Mouse (Mus musculus) embryonic facial prominence, embryonic 10.5 days (tissue): Measurements from ENCODE around the gene Cyp4f14. TPM values are rescaled to one million over a fixed set of nuclear protein-coding genes. Genes with fewer than 3 reads are reported as not detected.
A peak's percentile ranks its signal among the peaks of the same experiment; 100 is the strongest.
"Not testable (repeated sequence)": the region's sequence is repeated elsewhere in the genome, so short reads cannot be mapped to it uniquely, and the experiment has no call there.

Experiments
- DNase-seq: peaks from one replicate; pipeline ENCODE4 v3.0.0-alpha.2; 2017; ENCODE audit warnings: low spot score
- H3K27ac ChIP-seq: fragments of 300-500 bp; sonication (generic); replicated peaks from 2 replicates; pipeline ENCODE4 v1.5.1; 2016; ENCODE audit warnings: mild to moderate bottlenecking
- H3K27me3 ChIP-seq: fragments of 300-500 bp; sonication (generic); replicated peaks from 2 replicates; pipeline ENCODE4 v1.6.1; 2016; ENCODE audit warnings: low read depth, mild to moderate bottlenecking; ENCODE audit not compliant: poor library complexity, severe bottlenecking
- H3K36me3 ChIP-seq: fragments of 300-500 bp; sonication (generic); replicated peaks from 2 replicates; pipeline ENCODE4 v1.6.1; 2016; ENCODE audit warnings: mild to moderate bottlenecking, moderate library complexity
- H3K4me1 ChIP-seq: fragments of 300-500 bp; sonication (generic); 2 replicates; pipeline ENCODE4 v1.6.1; 2016
- H3K4me3 ChIP-seq: fragments of 300-500 bp; sonication (generic); 2 replicates; pipeline ENCODE4 v1.5.1; 2016; ENCODE audit warnings: mild to moderate bottlenecking, moderate library complexity
- H3K9me3 ChIP-seq: fragments of 300-500 bp; sonication (generic); 2 replicates; pipeline ENCODE4 v1.6.1; 2016; ENCODE audit warnings: mild to moderate bottlenecking
- WGBS: fragments of 180-500 bp; shearing (Covaris S2); methylation state at CpG from one replicate; pipeline ENCODE4 v1.1.7; 2016; 5-methylcytosine and 5-hydroxymethylcytosine counted together
- polyA plus RNA-seq: library from polyadenylated mRNA; unstranded; fragments of >200 nt; fragmentation: Nextera tagmentation; extraction: Ambion mirVana; gene quantifications from 2 replicates; pipeline ENCODE4 v1.2.1, GENCODE M21; 2016

The Cyp4f14 gene
- polyA plus RNA-seq, 1 experiment from 2014 or later = not detected

- DNase-seq = no peak
- Histone ChIP-seq H3K36me3 (peaks cover 32% of the 10 kb centered on the region), H3K4me3 (no peak overlapping the region), H3K27me3 (no peaks in the 10 kb centered on the region), H3K27ac (no peak overlapping the region), H3K9me3 (no peaks in the 10 kb centered on the region), H3K4me1 (peaks cover 14% of the 10 kb centered on the region)
- 94% methylated on average over 6 of the region's 6 CpGs for WGBS
Observed at GRCm38 (mm10) chr17:32889611-32890010, 27.5 kb downstream of the Cyp4f14 start.

GRCm38 (mm10) chr17:32880320-32881218 lies 36.6 kb downstream of the Cyp4f14 start:
- Histone ChIP-seq H3K9me3 (no peaks in the 10 kb centered on the region), H3K4me1 (peaks cover 8% of the 10 kb centered on the region), H3K27me3 (peaks cover 5% of the 10 kb centered on the region; the same call in 1 of the 2 replicates), H3K4me3 (no peak overlapping the region), H3K36me3 (peaks cover 69% of the 10 kb centered on the region), H3K27ac (no peak overlapping the region)
- 92% methylated on average over 14 of the region's 14 CpGs for WGBS
- DNase-seq = no peak

GRCm38 (mm10) chr17:32878773-32879172 lies 38.4 kb downstream of the Cyp4f14 start:
- H3K4me1 ChIP-seq = peaks cover 8% of the 10 kb centered on the region
- no peak for DNase-seq
- peaks cover 51% of the 10 kb centered on the region for H3K36me3 ChIP-seq
- H3K27ac ChIP-seq = no peak overlapping the region
- 94% methylated on average over 11 of the region's 11 CpGs for WGBS
- peaks cover 5% of the 10 kb centered on the region; the same call in 1 of the 2 replicates for H3K27me3 ChIP-seq
- H3K4me3 ChIP-seq = no peak overlapping the region
- H3K9me3 ChIP-seq = no peaks in the 10 kb centered on the region

DNA sequence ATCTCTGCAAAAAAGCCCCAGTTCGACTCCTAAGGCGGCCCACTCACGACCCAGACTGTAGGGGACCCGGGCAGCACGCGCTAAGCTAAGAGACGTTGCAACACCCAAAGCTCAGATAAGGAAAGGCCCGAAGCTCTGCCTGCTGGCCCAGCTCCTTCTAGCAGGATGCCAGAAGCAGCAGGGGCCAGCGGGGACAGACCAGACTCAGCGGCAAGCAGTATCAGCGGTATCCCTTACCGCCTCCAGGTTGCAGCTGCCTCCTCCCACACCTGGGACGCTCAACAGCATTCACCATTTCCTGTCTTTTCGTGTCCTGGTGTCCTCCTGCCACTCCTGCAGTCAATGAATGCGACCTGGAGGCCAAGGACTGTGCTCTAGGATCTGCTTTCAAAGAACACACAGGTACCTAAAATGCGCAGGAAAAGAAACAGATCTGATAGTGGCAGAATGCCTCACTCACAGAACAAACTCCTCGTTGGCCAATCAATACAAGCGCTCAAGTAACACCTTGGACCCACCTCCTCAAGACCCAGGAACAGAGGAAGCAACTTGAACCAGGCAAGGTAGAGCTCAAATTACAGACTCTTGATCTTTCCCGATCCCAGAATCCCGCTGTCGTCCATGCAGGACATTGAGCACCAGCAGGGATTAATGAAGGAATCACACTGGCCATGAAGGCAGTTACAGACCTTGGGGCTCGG lies 39.5 kb downstream of the Cyp4f14 start:
- 11% methylated on average over 22 of the region's 22 CpGs for WGBS
- peaks cover 39% of the 10 kb centered on the region for H3K36me3 ChIP-seq
- peak overlapping the region; percentile 30 for H3K4me3 ChIP-seq
- DNase-seq = peak; percentile 15
- H3K27ac ChIP-seq = no peak overlapping the region
- peaks cover 5% of the 10 kb centered on the region; the same call in 1 of the 2 replicates for H3K27me3 ChIP-seq
- H3K4me1 ChIP-seq = peaks cover 8% of the 10 kb centered on the region
- no peaks in the 10 kb centered on the region for H3K9me3 ChIP-seq

GRCm38 (mm10) chr17:32872696-32873095 lies 44.4 kb downstream of the Cyp4f14 start:
- H3K4me3 ChIP-seq = no peak overlapping the region
- peaks cover 4% of the 10 kb centered on the region; the same call in 1 of the 2 replicates for H3K9me3 ChIP-seq
- no peaks in the 10 kb centered on the region for H3K36me3 ChIP-seq
- no peak overlapping the region for H3K27ac ChIP-seq
- peaks cover 5% of the 10 kb centered on the region; the same call in 1 of the 2 replicates for H3K27me3 ChIP-seq
- peaks cover 5% of the 10 kb centered on the region for H3K4me1 ChIP-seq
- WGBS = 73% methylated on average over 5 of the region's 5 CpGs
- no peak for DNase-seq

DNA sequence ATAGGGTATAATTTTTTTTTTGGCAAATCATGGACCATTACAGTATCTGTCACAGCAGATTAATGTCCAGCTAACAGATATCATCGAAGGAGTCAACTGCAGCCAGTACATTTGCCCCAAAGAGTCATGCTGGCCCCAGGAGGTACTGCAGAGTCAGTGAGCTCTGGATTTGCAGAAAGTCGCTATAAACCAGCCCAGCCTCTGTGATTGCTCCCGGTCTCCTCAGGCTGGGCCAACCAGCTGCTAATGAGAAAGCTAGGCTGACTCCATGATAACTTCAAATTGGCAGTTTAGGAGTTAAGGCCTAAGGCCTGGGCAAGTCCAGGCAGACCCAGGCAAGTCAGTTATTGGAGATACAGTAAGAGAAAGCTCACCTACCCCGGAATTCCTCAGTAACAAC lies 45.1 kb downstream of the Cyp4f14 start:
- Histone ChIP-seq H3K36me3 (no peaks in the 10 kb centered on the region), H3K27me3 (peaks cover 5% of the 10 kb centered on the region; the same call in 1 of the 2 replicates), H3K9me3 (peaks cover 4% of the 10 kb centered on the region; the same call in 1 of the 2 replicates), H3K4me1 (no peaks in the 10 kb centered on the region), H3K27ac (no peak overlapping the region), H3K4me3 (no peak overlapping the region)
- DNase-seq = no peak
- 76% methylated on average over 4 of the region's 4 CpGs for WGBS

DNA sequence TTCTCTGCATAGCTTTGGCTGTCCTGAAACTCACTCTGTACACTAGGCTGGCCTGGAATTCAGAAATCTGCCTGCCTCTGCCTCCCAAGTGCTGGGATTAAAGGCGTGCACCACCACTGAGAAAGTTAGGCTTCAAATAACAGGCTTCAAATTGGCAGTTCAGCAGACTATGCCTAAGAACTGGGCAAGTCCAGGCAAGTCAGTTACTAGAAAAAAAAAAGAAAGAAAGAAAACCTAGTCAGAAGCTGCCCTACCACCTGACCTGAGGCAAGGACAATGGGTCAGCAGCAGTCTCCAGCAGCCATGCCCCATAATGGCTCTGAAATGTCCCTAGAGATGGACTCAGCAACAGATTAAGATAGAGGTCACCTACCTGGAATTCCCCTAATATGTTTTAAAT lies 45.7 kb downstream of the Cyp4f14 start:
- H3K9me3 ChIP-seq = peaks cover 4% of the 10 kb centered on the region; the same call in 1 of the 2 replicates
- H3K27me3 ChIP-seq = peaks cover 2% of the 10 kb centered on the region; the same call in 1 of the 2 replicates
- H3K36me3 ChIP-seq = no peaks in the 10 kb centered on the region
- whole genome bisulfite sequencing = 84% methylated on average over 1 of the region's 1 CpGs
- no peak for DNase-seq
- no peaks in the 10 kb centered on the region for H3K4me1 ChIP-seq
- no peak overlapping the region for H3K27ac ChIP-seq
- no peak overlapping the region for H3K4me3 ChIP-seq

GRCm38 (mm10) chr17:32867266-32867665 lies 49.9 kb downstream of the Cyp4f14 start:
- H3K27ac ChIP-seq, H3K4me1 ChIP-seq, DNase-seq, H3K9me3 ChIP-seq, H3K4me3 ChIP-seq, H3K36me3 ChIP-seq, H3K27me3 ChIP-seq: not testable (repeated sequence)
- 62% methylated on average over 5 of the region's 7 CpGs for WGBS

DNA sequence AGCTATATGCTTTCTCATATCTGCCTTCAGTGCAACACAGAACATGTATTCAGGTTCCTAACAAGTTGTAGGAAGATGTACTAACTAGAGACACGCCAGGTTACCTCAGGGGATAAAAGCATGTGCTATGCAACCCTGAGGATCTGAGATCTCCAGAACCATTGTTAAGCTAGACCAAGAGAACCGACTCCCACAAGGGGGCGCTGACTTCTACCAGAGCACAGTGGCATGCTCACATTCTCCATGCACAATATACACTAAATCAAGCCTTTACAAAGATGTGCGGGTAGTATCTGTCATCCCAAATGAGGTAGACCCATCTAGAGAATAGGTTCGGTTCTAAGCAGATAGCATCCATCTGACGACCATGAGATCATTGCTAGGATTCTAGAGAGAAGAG lies 60.4 kb downstream of the Cyp4f14 start:
- not testable (repeated sequence) for H3K9me3 ChIP-seq, H3K4me3 ChIP-seq, H3K27me3 ChIP-seq, H3K27ac ChIP-seq, H3K4me1 ChIP-seq, DNase-seq, H3K36me3 ChIP-seq
- WGBS = 63% methylated on average over 4 of the region's 6 CpGs

Other genes with a start within 250 kb of the Cyp4f14 start
- 0.49 and 1.4 TPM in 2 replicates for gene Cyp4f15, start 231.7 kb downstream of the Cyp4f14 start, polyA plus RNA-seq
- 49.7 and 51.9 TPM in 2 replicates for gene Zfp871, start 129.1 kb downstream of the Cyp4f14 start, polyA plus RNA-seq
- 12.0 and 13.3 TPM in 2 replicates for gene Zfp811, start 107.4 kb downstream of the Cyp4f14 start, polyA plus RNA-seq
- gene Zfp799, start 87.1 kb downstream of the Cyp4f14 start, polyA plus RNA-seq = 13.2 and 13.9 TPM in 2 replicates
- 7.1 and 8.7 TPM in 2 replicates for gene Zfp870, start 25.7 kb downstream of the Cyp4f14 start, polyA plus RNA-seq
- gene Cyp4f13, start 30.1 kb upstream of the Cyp4f14 start, polyA plus RNA-seq = 2.1 and 3.3 TPM in 2 replicates
- gene Zfp472, start 48.5 kb upstream of the Cyp4f14 start, polyA plus RNA-seq = 12.0 and 15.1 TPM in 2 replicates
- 13.1 and 13.3 TPM in 2 replicates for gene Zfp952, start 75.8 kb upstream of the Cyp4f14 start, polyA plus RNA-seq
- gene Zfp763, start 116.1 kb upstream of the Cyp4f14 start, polyA plus RNA-seq = 15.3 and 18.4 TPM in 2 replicates
- not detected in 2 replicates for gene 4921501E09Rik, start 150.7 kb upstream of the Cyp4f14 start, polyA plus RNA-seq
- 7.3 and 7.5 TPM in 2 replicates for gene Zfp563, start 172.0 kb upstream of the Cyp4f14 start, polyA plus RNA-seq
- gene Morc2b, start 222.3 kb upstream of the Cyp4f14 start, polyA plus RNA-seq = 0.04 TPM in 1 of 2 replicates, not detected in the other